Mouse (Mus musculus): Measurements from ENCODE around the gene Nme7. TPM values are rescaled to one million over a fixed set of nuclear protein-coding genes. Genes with fewer than 3 reads are reported as not detected.

The Nme7 gene
- total and polyA plus RNA-seq, 2 experiments from 2014 or later, result 17.6 to 25.8 TPM

DNA sequence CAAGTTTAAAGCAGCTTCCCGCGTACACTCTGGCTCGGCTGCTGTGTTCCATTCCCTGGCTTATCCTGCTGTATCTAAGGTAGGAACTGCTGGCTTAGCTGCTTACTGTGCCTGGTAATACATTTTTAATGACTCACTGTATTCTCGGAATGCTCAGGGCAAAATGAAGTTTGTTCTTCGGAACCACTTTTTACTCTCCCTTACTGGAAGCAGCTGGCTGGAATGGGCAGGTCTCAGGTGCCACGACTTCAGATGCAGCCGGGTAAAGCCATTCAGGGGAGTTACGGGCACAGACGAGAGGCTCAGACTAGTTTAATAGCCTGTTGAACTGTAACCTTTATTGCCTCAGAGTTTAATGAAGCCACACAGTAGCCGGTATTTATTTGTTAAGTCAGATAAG, 17.5 kb downstream of the Nme7 start:
- Histone ChIP-seq H3K4me3 (ENCODE audit: low read depth, low read length) (no peak overlapping the region), H3K27ac (ENCODE audit: low read depth, low read length) (peak overlapping the region; percentile 26; the same call in 1 of the 2 replicates), H3K9ac (replicated peaks; ENCODE audit: low read length, poor library complexity, severe bottlenecking) (no peak overlapping the region), H3K9me3 (ENCODE audit: low read length) (no peaks in the 10 kb centered on the region), H3K4me1 (ENCODE audit: insufficient read depth, low read length) (no peaks in the 10 kb centered on the region), H3K36me3 (ENCODE audit: insufficient read depth, low read length) (no peaks in the 10 kb centered on the region), H3K4me2 (ENCODE audit: low read depth, low read length, poor library complexity, severe bottlenecking) (no peak overlapping the region), H3K27me3 (ENCODE audit: insufficient read depth, low read length) (no peaks in the 10 kb centered on the region)
- no peak for TF ChIP-seq CTCF (IDR thresholded peaks at IDR 0.05)
- DNase-seq (ENCODE audit: low spot score) (no peak), ATAC-seq (ENCODE audit: low FRiP score) (no peak)
- 58% methylated on average over 10 of the region's 10 CpGs for WGBS

- DNase-seq (ENCODE audit: low spot score) (no peak), ATAC-seq (ENCODE audit: low FRiP score) (no peak)
- no peaks in the 10 kb centered on the region for H3K9me3 ChIP-seq (ENCODE audit: low read length)
- H3K4me1 ChIP-seq (ENCODE audit: insufficient read depth, low read length), result no peaks in the 10 kb centered on the region
- WGBS, result 89% methylated on average over 8 of the region's 8 CpGs
- H3K4me2 ChIP-seq (ENCODE audit: low read depth, low read length, poor library complexity, severe bottlenecking), result no peak overlapping the region
- H3K27ac ChIP-seq (ENCODE audit: low read depth, low read length), result no peak overlapping the region
- no peaks in the 10 kb centered on the region for H3K27me3 ChIP-seq (ENCODE audit: insufficient read depth, low read length)
- H3K4me3 ChIP-seq (ENCODE audit: low read depth, low read length), result no peak overlapping the region
- 0 out of 2 replicates have a peak, but pooled peaks cover under 1% of the 10 kb centered on the region for H3K36me3 ChIP-seq (ENCODE audit: insufficient read depth, low read length)
- TF ChIP-seq CTCF (IDR thresholded peaks at IDR 0.05), result no peak
- H3K9ac ChIP-seq (replicated peaks; ENCODE audit: low read length, poor library complexity, severe bottlenecking), result no peak overlapping the region
Observed at GRCm38 (mm10) chr1:164322987-164323650, 19.2 kb downstream of the Nme7 start.

GRCm38 (mm10) chr1:164324221-164324620, 20.3 kb downstream of the Nme7 start:
- Histone ChIP-seq H3K36me3 (ENCODE audit: insufficient read depth, low read length) (0 out of 2 replicates have a peak, but pooled peaks cover 5% of the 10 kb centered on the region), H3K9me3 (ENCODE audit: low read length) (no peaks in the 10 kb centered on the region), H3K4me2 (ENCODE audit: low read depth, low read length, poor library complexity, severe bottlenecking) (no peak overlapping the region), H3K4me1 (ENCODE audit: insufficient read depth, low read length) (no peaks in the 10 kb centered on the region), H3K27me3 (ENCODE audit: insufficient read depth, low read length) (no peaks in the 10 kb centered on the region), H3K9ac (replicated peaks; ENCODE audit: low read length, poor library complexity, severe bottlenecking) (no peak overlapping the region), H3K4me3 (ENCODE audit: low read depth, low read length) (no peak overlapping the region), H3K27ac (ENCODE audit: low read depth, low read length) (no peak overlapping the region)
- no peak for DNase-seq (ENCODE audit: low spot score)
- no peak for TF ChIP-seq CTCF (IDR thresholded peaks at IDR 0.05)
- no peak for ATAC-seq (ENCODE audit: low FRiP score)
- 92% methylated on average over 4 of the region's 4 CpGs for WGBS

DNA sequence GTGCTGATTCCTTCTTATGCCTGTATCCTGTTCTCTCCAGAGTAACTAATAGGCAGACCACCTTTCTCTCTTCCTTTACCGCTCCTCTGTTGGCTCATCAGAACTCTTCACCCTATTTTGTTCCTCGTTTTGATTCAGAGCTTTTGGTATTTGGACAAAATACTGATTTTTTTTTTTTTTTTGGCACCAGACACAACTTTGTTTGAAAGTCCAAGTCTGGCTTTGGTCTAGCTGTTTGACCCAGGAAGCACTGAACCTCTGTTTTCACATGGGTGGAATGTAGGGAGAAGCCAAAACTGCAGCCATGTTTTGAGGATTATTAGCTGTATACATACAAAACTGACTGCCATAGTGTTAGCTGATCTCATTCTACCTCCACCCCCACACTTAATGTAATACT, 21.0 kb downstream of the Nme7 start:
- no peak for ATAC-seq (ENCODE audit: low FRiP score)
- Histone ChIP-seq H3K4me1 (ENCODE audit: insufficient read depth, low read length) (no peaks in the 10 kb centered on the region), H3K27ac (ENCODE audit: low read depth, low read length) (no peak overlapping the region), H3K4me3 (ENCODE audit: low read depth, low read length) (no peak overlapping the region), H3K9me3 (ENCODE audit: low read length) (no peaks in the 10 kb centered on the region), H3K27me3 (ENCODE audit: insufficient read depth, low read length) (no peaks in the 10 kb centered on the region), H3K9ac (replicated peaks; ENCODE audit: low read length, poor library complexity, severe bottlenecking) (no peak overlapping the region), H3K36me3 (ENCODE audit: insufficient read depth, low read length) (0 out of 2 replicates have a peak, but pooled peaks cover 5% of the 10 kb centered on the region), H3K4me2 (ENCODE audit: low read depth, low read length, poor library complexity, severe bottlenecking) (no peak overlapping the region)
- no peak for TF ChIP-seq CTCF (IDR thresholded peaks at IDR 0.05)
- DNase-seq (ENCODE audit: low spot score), result no peak
- WGBS, result 93% methylated on average over 2 of the region's 2 CpGs

DNA sequence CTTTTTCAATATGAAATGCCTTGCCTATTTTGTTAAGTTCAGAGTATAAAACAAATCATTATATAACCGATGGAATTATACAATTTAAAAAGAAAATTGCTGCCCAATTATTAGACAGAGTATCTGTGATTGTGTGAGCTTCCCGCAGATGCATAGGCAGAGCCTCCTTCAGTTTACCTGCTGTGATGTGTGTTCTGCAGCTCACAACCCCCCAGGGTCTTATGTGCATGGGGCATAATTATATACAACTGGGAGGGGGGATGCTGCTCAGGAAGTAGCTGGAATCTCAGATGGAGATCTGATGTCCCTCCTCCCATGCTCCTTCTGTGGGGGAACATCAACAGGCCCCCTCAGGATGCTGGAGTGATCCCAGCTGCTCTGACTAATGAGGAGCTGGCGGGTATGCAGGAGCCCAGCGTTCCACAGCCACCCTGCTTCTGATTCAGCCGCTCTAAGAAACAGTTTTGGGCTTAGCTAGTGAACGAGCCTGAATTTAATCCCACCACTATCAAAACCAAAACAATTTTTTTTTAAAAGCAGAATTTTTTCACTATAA, 22.8 kb downstream of the Nme7 start:
- DNase-seq (ENCODE audit: low spot score) (peak; percentile 23), ATAC-seq (ENCODE audit: low FRiP score) (no peak)
- 46% methylated on average over 6 of the region's 6 CpGs for WGBS
- Histone ChIP-seq H3K9ac (replicated peaks; ENCODE audit: low read length, poor library complexity, severe bottlenecking) (no peak overlapping the region), H3K27ac (ENCODE audit: low read depth, low read length) (no peak overlapping the region), H3K27me3 (ENCODE audit: insufficient read depth, low read length) (no peaks in the 10 kb centered on the region), H3K4me2 (ENCODE audit: low read depth, low read length, poor library complexity, severe bottlenecking) (no peak overlapping the region), H3K36me3 (ENCODE audit: insufficient read depth, low read length) (0 out of 2 replicates have a peak, but pooled peaks cover 5% of the 10 kb centered on the region), H3K4me1 (ENCODE audit: insufficient read depth, low read length) (no peaks in the 10 kb centered on the region), H3K4me3 (ENCODE audit: low read depth, low read length) (no peak overlapping the region), H3K9me3 (ENCODE audit: low read length) (no peaks in the 10 kb centered on the region)
- no peak for TF ChIP-seq CTCF (IDR thresholded peaks at IDR 0.05)

GRCm38 (mm10) chr1:164327764-164328163, 23.8 kb downstream of the Nme7 start:
- no peak overlapping the region for H3K4me2 ChIP-seq (ENCODE audit: low read depth, low read length, poor library complexity, severe bottlenecking)
- no peak for DNase-seq (ENCODE audit: low spot score)
- no peaks in the 10 kb centered on the region for H3K9me3 ChIP-seq (ENCODE audit: low read length)
- H3K4me1 ChIP-seq (ENCODE audit: insufficient read depth, low read length), result no peaks in the 10 kb centered on the region
- H3K36me3 ChIP-seq (ENCODE audit: insufficient read depth, low read length), result 0 out of 2 replicates have a peak, but pooled peaks cover 5% of the 10 kb centered on the region
- no peak overlapping the region for H3K9ac ChIP-seq (replicated peaks; ENCODE audit: low read length, poor library complexity, severe bottlenecking)
- H3K27ac ChIP-seq (ENCODE audit: low read depth, low read length), result no peak overlapping the region
- WGBS, result 76% methylated on average over 7 of the region's 7 CpGs
- H3K4me3 ChIP-seq (ENCODE audit: low read depth, low read length), result no peak overlapping the region
- TF ChIP-seq CTCF (IDR thresholded peaks at IDR 0.05), result no peak
- no peaks in the 10 kb centered on the region for H3K27me3 ChIP-seq (ENCODE audit: insufficient read depth, low read length)
- ATAC-seq (ENCODE audit: low FRiP score), result no peak

Data from midbrain, postnatal 0 days (tissue).